Mouse (Mus musculus) E14TG2a.4 (cell line): ENCODE measurements around the gene Gm28051.

ENCODE experiments used
- H3K27me3 ChIP-seq: 2 replicates; pipeline ENCODE4 v1.6.1; 2014; ENCODE audit warnings: low read length, control low read depth; ENCODE audit not compliant: insufficient read depth
- H3K36me3 ChIP-seq: 2 replicates; pipeline ENCODE4 v1.6.1; 2014; ENCODE audit warnings: low read length, control low read depth; ENCODE audit not compliant: insufficient read depth
- H3K4me1 ChIP-seq: replicated peaks from 2 replicates; pipeline ENCODE4 v1.6.1; 2014; ENCODE audit warnings: low read depth, low read length, control low read depth
- H3K4me3 ChIP-seq: replicated peaks from 2 replicates; pipeline ENCODE4 v1.5.1; 2014; ENCODE audit warnings: mild to moderate bottlenecking, low read length
- H3K9me3 ChIP-seq: 2 replicates; pipeline ENCODE4 v1.6.1; 2014; ENCODE audit warnings: low read length, control low read depth
- CTCF ChIP-seq: conservative IDR thresholded peaks from 2 replicates; pipeline ENCODE4 v1.5.1; 2014; ENCODE audit warnings: low read length
- NANOG ChIP-seq: IDR thresholded peaks from 2 replicates; pipeline ENCODE4 v1.6.1; 2014; ENCODE audit warnings: borderline replicate concordance, low read length, mixed read lengths
- POU5F1 ChIP-seq: IDR thresholded peaks from 2 replicates; pipeline ENCODE4 v1.6.1; 2014; ENCODE audit warnings: low read length, borderline replicate concordance

The Gm28051 gene

DNA sequence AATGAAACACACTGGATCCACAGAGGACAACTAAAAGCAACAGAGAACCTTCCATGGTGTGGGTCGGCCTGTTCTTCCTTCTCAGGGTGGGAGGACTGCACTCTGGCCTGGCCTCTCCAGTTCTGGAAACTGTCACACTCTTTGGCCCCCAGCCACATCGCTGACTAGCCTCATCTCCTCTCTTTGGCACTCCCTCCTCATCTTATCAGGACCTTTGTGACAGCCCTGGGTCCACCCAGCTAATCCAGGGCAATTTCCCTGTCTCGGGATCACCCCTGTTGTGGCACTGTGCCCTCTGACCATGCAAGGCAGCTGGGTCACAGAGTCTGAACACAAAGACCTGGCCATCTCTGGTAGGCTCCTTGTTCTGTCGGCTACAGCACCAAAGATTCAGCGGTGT lies 75.5 kb downstream of the Gm28051 start:
- no peak for TF ChIP-seq CTCF
- Histone ChIP-seq H3K9me3 (no peaks in the 10 kb centered on the region), H3K4me1 (peaks cover 98% of the 10 kb centered on the region), H3K4me3 (no peak overlapping the region), H3K27me3 (no peaks in the 10 kb centered on the region), H3K36me3 (peaks cover 93% of the 10 kb centered on the region)

DNA sequence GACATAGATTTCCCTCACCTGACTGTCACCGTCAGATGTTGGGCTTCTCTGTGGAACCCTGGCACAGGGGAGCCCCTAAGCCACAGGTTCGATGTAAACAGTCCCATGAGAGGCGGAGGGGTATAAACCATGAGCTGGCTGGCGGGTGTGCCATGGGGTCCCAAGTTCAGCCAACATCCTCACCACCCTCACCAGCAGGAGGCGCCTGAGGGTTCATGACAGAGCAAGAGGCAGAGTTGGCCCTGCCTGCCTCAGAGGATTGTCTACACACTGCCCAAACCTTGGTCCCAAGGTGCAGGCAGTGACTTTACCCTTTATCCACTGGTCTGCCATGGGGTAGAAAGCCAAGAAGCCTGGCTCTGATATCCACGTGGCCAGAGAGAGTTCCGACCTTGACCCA lies 76.0 kb downstream of the Gm28051 start:
- peaks cover 93% of the 10 kb centered on the region for H3K36me3 ChIP-seq
- H3K9me3 ChIP-seq, result no peaks in the 10 kb centered on the region
- TF ChIP-seq POU5F1 (no peak), CTCF (peak; percentile 59)
- peaks cover 98% of the 10 kb centered on the region for H3K4me1 ChIP-seq
- H3K27me3 ChIP-seq, result no peaks in the 10 kb centered on the region
- 0 out of 2 replicates have a peak overlapping the region, but pooled peaks have one; percentile 7 for H3K4me3 ChIP-seq

DNA sequence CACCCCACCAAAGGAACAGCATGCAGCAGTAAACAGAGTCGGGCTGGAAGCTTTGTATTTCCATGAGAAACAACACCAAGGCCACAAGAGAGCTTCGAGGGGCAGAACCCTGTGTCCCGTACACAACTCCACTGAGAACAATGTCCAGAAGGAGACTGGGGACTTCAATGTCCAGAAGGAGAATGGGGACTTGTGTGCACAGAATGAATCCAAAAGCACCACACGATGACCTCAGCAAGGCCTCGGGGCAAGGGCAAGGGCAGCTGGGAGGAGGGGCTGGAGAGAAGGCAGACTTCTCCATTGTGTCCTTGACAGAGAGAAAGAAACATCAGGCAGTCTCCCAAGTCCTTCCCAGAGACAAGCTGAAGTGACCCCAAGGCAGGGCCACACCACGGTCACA lies 78.7 kb downstream of the Gm28051 start:
- no peak for TF ChIP-seq NANOG
- TF ChIP-seq CTCF, result no peak
- no peak for TF ChIP-seq POU5F1
- Histone ChIP-seq H3K27me3 (no peaks in the 10 kb centered on the region), H3K4me3 (peak overlapping the region; percentile 27), H3K9me3 (no peaks in the 10 kb centered on the region), H3K36me3 (peaks cover 93% of the 10 kb centered on the region), H3K4me1 (peaks cover 96% of the 10 kb centered on the region)

DNA sequence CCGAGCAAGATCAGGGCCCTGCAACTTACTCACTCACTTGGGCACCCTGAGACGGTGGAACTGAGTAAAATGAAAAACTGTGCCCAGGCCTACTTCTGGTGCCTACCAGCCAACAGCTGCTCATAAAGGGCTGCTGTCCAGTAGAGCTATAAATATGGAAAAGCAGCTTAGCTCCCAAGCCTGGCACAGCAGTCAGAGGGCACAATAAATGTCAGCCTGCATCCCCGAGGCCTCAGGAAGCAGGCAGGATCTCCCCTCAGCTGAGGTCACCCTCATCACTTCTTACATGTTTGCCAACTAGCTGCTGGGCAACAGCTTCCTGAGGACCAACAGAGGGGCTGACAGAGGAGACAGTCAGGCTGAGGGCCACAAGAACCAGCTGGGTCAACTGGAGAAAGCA lies 80.5 kb downstream of the Gm28051 start:
- Histone ChIP-seq H3K9me3 (no peaks in the 10 kb centered on the region), H3K36me3 (peaks cover 93% of the 10 kb centered on the region), H3K4me1 (peaks cover 87% of the 10 kb centered on the region), H3K4me3 (no peak overlapping the region), H3K27me3 (no peaks in the 10 kb centered on the region)
- TF ChIP-seq CTCF (no peak), POU5F1 (no peak), NANOG (no peak)

DNA sequence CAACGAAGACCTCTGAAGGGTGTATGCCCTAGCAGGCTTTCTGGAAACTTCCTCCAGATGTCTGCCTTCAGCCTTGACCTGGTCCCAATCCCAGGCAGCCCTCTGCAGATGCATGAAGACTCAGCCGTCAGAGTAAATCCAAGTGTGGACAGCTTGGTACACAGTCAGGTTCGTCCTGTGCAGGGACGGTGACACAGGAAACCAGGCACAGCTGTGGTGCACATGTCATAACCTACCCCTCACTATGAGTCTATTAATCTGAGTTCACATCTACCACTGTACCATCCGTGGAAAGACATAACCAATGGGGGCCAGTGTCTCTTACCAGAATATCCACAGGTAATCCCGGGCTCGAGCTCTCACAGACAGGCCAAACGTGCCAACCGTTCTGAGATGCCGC lies 83.0 kb downstream of the Gm28051 start:
- no peak overlapping the region for H3K4me3 ChIP-seq
- peaks cover 91% of the 10 kb centered on the region for H3K36me3 ChIP-seq
- no peaks in the 10 kb centered on the region for H3K27me3 ChIP-seq
- TF ChIP-seq CTCF, result no peak
- no peak for TF ChIP-seq NANOG
- TF ChIP-seq POU5F1, result no peak
- H3K9me3 ChIP-seq, result no peaks in the 10 kb centered on the region
- peaks cover 79% of the 10 kb centered on the region for H3K4me1 ChIP-seq

DNA sequence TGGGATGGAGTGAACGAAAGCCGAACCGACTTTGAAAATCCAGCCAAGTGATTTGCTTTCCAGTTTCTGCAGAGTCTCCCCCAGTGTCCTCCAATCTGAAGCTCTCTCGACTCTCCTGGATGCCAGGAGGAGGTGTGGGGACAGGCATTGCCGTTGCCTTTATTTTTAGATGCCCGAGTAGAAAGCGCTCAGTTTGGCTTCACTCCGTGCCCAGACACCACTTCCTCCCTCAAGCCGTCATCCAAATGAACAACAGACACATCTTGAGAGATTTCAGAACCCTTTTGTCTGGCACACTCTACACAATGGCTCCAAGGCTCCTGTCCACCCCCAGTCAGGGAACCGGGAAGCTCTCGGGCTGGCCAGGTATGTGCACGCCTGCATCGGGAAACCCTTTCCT lies 83.4 kb downstream of the Gm28051 start:
- H3K27me3 ChIP-seq, result no peaks in the 10 kb centered on the region
- no peaks in the 10 kb centered on the region for H3K9me3 ChIP-seq
- H3K4me3 ChIP-seq, result no peak overlapping the region
- peaks cover 91% of the 10 kb centered on the region for H3K36me3 ChIP-seq
- TF ChIP-seq POU5F1 (no peak), CTCF (no peak), NANOG (no peak)
- H3K4me1 ChIP-seq, result peaks cover 75% of the 10 kb centered on the region

DNA sequence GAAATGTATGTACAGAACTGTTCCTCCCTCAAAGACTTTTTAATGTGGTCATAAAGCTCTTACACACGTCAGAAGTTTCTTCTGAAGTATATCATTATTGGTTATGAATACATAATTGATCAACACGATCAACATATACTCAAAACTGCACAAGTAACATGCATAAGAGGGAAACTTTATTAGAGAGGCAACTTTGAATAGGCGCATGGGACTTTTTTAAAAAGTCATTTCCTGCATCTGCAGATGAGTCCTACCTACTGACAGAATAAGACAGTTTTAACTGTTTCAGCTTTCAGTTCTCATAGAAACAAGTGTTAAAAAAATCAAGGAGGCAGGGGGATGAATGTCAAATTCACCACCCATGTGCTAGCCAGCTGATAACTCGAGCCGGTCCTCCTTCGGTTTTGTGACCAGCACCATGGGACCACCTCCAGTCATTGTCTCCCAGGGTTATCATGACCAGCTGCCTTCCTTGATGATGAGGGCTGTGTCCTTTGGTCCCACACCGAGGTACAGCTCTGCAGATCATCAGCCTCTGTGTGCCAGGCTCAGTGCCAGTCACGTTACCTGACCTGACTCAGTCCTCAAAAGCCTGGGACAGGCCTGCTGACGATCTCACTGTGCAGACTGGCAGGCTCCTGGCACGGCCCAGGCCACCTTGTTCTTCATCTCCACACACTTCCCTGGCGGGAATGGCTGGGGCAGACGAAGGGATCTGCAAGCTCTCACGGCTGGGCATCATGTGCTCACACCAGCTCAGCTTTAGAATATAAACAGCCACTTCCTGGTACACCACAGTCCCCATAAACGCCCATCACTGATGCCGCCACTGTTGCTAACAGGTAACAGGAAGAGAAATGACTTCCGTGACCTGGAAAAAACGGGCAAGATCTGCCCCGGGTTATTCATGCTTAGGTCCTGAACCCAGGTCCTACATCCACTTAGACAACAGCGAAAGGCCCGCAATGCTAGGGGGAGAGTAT lies 84.4 kb downstream of the Gm28051 start:
- Histone ChIP-seq H3K4me3 (no peak overlapping the region), H3K27me3 (no peaks in the 10 kb centered on the region), H3K4me1 (peaks cover 68% of the 10 kb centered on the region), H3K9me3 (no peaks in the 10 kb centered on the region), H3K36me3 (peaks cover 95% of the 10 kb centered on the region)
- TF ChIP-seq CTCF (no peak), POU5F1 (no peak), NANOG (no peak)

DNA sequence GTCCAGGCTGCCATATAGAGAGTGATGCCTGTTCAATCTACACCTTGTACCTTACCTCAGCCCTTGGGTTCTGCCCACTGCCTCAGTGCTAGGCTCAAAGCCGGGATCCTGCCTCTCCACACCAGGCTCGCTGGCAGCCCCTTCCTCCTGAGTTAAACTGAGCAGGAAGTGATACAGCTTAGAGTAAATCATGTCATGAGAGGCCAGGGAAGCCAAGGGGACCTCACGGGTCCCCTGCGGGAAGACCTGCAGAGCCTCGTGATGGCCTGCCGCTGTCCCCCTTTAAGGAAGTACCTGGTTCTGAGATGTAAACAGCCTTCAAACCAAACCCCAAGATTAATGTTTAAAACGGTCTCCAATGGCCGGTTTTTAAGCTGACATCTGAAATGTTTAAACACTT lies 85.4 kb downstream of the Gm28051 start:
- TF ChIP-seq POU5F1 (no peak), NANOG (no peak), CTCF (no peak)
- peaks cover 68% of the 10 kb centered on the region for H3K4me1 ChIP-seq
- no peaks in the 10 kb centered on the region for H3K9me3 ChIP-seq
- H3K27me3 ChIP-seq, result no peaks in the 10 kb centered on the region
- H3K36me3 ChIP-seq, result peaks cover 96% of the 10 kb centered on the region
- no peak overlapping the region for H3K4me3 ChIP-seq

DNA sequence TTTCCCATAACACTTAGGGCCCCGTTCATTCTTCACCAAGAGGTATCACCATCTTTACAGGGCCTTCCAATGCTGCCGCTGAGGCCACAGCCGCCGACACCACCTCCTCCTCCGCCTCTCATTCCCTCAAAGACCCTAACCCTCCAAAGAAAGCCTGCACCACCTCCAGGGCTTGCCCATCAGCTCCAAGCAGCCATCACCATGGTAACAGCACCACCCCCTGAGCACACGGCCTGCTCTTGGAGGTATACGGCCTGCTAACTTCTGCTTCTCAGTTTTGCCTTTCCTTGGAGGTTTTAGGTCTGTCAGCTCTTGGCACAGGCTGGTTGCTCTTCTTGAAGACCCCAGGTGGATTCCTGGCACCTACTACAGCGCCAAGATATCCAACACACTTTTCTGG lies 86.7 kb downstream of the Gm28051 start:
- H3K36me3 ChIP-seq, result peaks cover 95% of the 10 kb centered on the region
- no peaks in the 10 kb centered on the region for H3K9me3 ChIP-seq
- no peak overlapping the region for H3K4me3 ChIP-seq
- peaks cover 67% of the 10 kb centered on the region for H3K4me1 ChIP-seq
- TF ChIP-seq CTCF (no peak), NANOG (no peak), POU5F1 (no peak)
- H3K27me3 ChIP-seq, result no peaks in the 10 kb centered on the region
